Mouse (Mus musculus) heart, postnatal 25 days (tissue): ENCODE results near the gene H3f3b. TPM values are rescaled to one million over a fixed set of nuclear protein-coding genes. Genes with fewer than 3 reads are reported as not detected.

Experiments
- DNase-seq: peaks from one replicate; pipeline ENCODE4 v3.0.0; 2022; ENCODE audit warnings: low spot score
- intact Hi-C: fragments of 180-260 bp; cut with DNase I; formaldehyde crosslinking; loops from one replicate; pipeline ENCODE4 v1.15.1; 2025
- total RNA-seq, 2 experiments: library from RNA; stranded (reverse); gene quantifications; 2 replicates each; pipeline ENCODE4 v1.2.3; 2021

H3f3b gene
- total RNA-seq, 2 experiments from 2014 or later = 128 to 130 TPM

DNA sequence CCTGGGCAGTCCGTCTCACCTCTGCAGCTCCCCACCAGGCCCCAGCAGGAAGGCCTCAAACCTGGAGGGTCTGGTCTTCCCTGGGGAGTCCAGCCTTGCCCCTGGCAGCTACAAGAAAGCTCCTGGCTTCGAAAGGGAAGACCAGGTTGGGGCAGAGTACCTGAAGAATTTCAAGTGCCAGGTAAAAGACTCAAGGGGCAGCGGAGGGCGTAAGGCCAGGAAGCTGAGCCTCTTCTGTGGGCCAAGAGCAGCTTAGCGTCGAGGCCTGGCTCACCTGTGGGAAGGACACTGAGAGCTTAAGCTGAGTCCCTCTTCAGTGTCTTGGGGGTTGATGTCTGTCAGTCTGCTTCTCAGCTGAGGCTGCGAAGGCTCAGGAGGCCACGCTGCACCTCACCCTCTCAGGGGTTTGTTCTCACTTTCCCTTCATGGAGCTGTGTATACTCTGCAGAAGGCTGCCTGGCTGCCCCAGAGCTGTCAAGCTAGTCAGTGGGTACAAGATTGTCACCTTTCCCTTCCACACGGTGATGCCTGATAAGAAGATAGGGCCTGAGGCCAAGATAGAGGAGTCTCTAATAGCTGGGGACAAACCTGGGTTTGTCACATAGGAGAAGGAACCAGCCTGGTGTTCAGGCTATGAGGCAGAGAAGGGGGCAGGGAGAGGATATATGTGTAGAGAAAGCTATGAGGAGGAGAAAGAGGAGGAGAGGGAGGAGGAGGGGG, 25.9 kb upstream of the H3f3b start:
- intact Hi-C loops = no loop called here
- no peak for DNase-seq

DNA sequence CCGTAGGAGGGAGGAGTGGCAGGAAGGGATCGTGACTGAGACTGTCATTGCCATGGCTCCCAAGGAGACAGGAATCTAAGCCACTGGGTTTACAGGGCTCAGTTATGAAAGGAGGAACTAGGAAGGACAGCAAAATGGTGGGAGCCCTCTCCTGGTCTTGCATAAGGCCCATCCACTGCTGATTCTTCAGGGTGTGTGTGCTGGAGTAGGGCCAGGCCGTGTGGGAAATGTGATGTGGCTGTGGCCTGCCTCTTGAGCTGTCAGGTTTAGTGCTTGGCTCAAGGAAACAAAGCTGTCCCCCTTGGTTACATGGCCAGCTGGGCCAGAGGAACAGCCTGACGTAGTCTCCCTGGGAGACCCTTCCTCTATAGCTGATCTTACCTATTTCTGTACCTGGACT, 22.4 kb upstream of the H3f3b start:
- intact Hi-C loops = no loop called here
- no peak for DNase-seq

GRCm38 (mm10) chr11:116049610-116050009, 21.8 kb upstream of the H3f3b start:
- no peak for DNase-seq
- intact Hi-C loops = no loop called here

GRCm38 (mm10) chr11:116045173-116045572, 17.4 kb upstream of the H3f3b start:
- DNase-seq = no peak
- intact Hi-C loops = no loop called here

GRCm38 (mm10) chr11:116043286-116043685, 15.5 kb upstream of the H3f3b start:
- intact Hi-C loops = loop anchor here (5.0 kb wide), 1 partner anchor 39 kb away; no protein-coding TSS in a partner anchor
- DNase-seq = no peak

- no peak for DNase-seq
- intact Hi-C loops = loop anchor here (5.0 kb wide), 1 partner anchor 40 kb away; no protein-coding TSS in a partner anchor
Measured at GRCm38 (mm10) chr11:116042372-116043138, 14.8 kb upstream of the H3f3b start.

DNA sequence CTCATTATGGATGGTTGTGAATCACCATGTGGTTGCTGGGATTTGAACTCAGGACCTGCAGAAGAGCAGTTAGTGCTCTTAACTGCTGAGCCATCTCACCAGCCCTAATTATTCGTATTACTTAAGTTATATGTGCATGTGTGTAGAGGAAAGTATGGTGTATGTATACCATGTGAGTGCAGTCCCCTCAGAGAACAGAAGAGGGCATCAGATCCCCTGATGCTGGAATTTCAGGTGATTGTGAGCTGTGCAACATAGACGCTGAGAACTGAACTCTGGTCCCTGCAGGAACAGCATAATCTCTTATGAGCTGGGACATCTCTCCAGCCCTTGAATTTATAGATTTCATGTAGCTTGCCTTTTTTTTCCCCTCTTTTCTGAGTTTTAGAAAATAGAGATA, 14.1 kb upstream of the H3f3b start:
- no peak for DNase-seq
- intact Hi-C loops = loop anchor here (5.0 kb wide), 1 partner anchor 40 kb away; no protein-coding TSS in a partner anchor

- no peak for DNase-seq
- intact Hi-C loops = loop anchor here (5.0 kb wide), 1 partner anchor 42 kb away; no protein-coding TSS in a partner anchor
Measured at GRCm38 (mm10) chr11:116040593-116040992, 12.8 kb upstream of the H3f3b start.

DNA sequence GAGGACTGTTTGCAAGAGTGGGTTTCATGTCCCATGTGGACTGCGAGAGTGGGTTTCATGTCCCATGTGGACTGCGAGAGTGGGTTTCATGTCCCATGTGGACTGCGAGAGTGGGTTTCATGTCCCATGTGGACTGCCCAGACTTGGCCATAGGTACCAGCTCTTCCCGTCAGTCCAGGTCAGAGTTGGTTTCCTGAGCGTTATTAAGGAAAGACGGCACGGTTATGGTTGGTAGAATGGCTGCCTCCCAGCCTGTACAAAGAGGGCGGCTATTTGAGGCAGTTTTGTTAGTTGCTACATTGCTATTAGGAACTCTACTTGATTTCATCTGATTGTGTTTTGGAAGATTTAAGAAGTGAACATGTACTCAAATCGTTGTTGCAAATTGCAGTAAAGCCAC, 10.1 kb upstream of the H3f3b start:
- intact Hi-C loops = no loop called here
- no peak for DNase-seq

DNA sequence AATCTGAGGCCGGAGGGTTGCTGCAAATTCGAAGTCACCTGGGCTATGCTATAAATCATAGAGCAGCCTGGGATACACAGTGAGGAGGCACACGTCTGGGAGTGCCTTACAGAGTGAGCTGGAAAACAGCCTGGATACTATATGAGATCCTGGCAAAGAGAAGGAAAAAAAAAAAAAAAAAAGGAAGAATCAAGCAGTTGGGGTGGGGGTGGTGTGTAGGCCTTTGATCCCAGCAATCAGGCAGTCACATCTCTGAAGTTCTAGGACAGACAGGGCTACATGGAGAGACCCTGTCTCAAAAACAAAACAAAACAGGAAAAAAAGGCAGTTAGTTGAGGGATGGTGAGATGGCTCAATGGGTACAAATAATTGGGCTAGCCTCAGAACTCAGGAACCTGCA, 8.9 kb upstream of the H3f3b start:
- DNase-seq = no peak
- intact Hi-C loops = no loop called here

DNA sequence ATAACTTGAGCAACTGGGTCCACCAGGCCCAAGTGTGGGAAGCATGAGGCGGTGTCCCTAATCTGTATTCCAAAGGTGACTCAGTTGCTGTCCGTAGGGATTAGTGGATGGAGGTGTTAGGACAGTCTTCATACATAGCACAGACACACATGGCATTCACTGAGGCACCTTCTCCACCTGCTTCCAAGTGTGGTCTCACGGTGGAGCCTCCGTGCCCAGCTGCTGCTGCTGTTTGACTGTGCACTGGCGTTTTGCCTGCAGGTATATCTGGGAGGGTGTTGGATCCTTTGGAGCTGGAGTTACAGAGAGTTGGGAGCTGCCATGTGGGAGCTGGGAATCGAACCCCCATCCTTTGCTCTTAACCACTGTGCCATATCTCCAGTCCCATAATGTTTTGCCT, 6.8 kb upstream of the H3f3b start:
- DNase-seq = no peak
- intact Hi-C loops = loop anchor here (5.0 kb wide), 2 partner anchors 43 to 98 kb away; partner anchors contain the start of genes Trim65 and Unc13d

DNA sequence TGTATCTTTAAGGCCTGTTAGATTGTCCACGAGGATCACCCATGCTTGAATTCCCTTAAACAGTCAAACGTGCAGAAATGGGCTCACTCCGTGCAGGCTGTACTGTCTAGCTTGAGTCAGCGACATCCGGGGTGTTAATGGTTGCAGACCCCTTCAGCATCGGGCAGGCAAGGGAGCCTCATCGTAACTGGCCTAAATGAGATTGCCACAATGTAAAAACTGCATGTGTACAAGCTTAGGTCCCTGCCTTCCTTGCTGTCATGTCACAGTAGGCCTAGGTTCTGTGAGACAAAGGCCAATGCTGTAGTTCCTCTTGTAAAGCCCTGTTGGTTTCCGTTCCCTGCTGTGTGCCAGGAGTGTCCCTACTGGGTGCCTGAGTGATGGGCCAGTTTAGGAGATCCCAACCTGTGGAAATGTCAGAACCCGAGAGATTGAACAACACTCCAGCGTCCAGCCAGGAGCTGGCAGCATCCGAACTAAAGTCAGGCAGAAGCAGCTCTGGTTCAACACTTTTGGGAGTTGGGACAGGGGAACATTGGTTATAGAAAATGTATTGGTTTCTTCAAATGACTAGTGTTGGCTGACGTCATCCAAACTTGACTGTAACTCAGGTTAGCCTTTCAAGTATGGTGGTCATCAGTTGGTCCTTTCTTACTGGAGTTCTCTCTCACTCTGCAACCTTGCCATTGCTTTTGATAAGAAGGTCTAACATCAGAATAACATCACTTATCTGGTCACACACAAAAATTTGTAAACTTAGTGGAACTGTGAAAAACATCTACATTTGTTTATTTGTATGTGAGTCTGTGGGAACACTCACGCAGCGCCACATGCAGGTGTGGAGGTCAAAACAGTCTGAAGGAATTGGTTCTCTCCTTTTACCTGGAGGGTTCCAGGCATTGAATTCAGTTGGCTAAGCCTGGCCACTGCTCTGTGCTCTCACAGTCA, 3.4 kb upstream of the H3f3b start:
- DNase-seq = no peak
- intact Hi-C loops = loop anchor here (5.0 kb wide), 2 partner anchors 46 to 101 kb away; partner anchors contain the start of genes Trim65 and Unc13d

DNA sequence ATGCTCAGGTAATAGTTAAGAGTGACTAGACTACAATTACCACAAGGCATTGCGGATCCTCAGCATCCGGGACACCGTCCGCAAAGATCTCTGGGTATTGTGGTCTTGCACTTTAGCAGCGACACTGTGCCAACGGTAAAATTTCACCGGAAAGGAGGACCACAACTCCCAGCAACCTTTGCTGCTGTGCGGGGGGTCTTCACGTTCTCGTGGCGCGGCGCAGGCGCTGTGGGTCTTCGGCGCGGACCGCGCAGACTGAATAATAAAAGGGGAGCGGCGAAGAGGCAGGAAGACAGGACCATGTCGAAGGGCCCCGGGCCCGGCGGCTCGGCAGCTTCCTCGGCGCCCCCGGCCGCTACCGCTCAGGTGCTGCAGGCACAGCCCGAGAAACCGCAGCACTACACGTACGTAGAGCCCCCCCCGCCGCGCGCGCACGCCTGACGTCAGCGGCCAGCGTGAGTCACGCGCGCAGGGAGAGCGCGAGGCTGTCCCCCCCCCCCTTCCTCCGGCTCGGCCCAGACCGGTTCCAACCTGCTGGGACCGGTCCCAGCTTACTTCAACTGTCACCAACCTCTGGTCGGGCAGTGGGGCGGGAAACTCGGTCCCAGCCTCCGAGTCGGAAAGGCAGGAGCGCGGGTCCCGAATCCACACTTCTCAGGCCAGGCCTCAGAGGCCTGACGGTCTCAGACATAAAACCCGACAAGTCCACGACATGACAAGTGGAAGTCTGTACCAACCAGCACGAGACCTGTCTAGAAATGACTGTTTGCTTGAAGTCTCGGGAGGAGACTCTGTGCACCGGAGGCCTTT, 2.5 kb upstream of the H3f3b start, which contains the start of gene Unk:
Gene Unk, plus strand, starts transcription at position 235 of the 810 bp plus-strand sequence.
- peak; percentile 96 for DNase-seq
- intact Hi-C loops = loop anchor here (5.0 kb wide), 2 partner anchors 47 to 102 kb away; partner anchors contain the start of genes Trim65 and Unc13d

- intact Hi-C loops = no loop called here
- DNase-seq = no peak
Measured at GRCm38 (mm10) chr11:116029086-116029865, 1.5 kb upstream of the H3f3b start.

DNA sequence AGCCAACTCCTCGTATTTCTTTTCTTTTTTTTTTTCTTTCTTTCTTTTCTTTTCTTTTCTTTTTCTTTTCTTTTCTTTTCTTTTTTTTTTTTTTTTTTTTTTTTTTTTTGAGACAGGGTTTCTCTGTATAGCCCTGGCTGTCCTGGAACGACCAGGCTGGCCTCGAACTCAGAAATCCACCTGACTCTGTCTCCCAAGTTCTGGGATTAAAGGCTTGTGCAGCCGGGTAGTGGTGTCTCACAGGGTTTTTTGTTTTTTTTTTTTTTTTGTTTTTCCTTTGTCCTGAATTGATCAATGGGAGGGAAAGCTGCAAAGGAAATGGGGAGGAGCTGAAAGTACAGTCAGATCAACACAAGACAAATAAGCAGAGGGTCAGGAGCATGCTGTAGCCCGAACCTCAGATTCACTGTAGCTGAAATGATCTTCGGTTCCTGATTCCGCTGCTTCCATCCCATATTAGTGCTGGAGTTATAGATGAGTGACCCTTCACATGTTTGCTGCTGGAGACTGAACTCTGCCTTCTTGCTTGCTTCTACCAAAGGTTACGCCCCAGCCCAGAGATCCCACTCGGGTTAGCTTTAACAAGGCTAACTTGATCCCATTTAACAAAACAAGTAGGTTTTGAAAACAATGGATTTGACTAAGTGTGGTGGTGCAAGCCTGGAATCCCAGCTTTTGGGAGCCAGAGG, 559 bp upstream of the H3f3b start:
- intact Hi-C loops = no loop called here
- DNase-seq = no peak

GRCm38 (mm10) chr11:116025056-116025845, 2.5 kb downstream of the H3f3b start:
- intact Hi-C loops = no loop called here
- DNase-seq = no peak

- intact Hi-C loops = no loop called here
- peak; percentile 97 for DNase-seq
Measured at GRCm38 (mm10) chr11:116024356-116024808, 3.4 kb downstream of the H3f3b start.
